Mouse (Mus musculus) liver, postnatal 0 days (tissue): ENCODE results near the gene Spsb2. TPM values are rescaled to one million over a fixed set of nuclear protein-coding genes. Genes with fewer than 3 reads are reported as not detected.
"Not testable (repeated sequence)": the region's sequence is repeated elsewhere in the genome, so short reads cannot be mapped to it uniquely, and the experiment has no call there.

Experiments used
- ATAC-seq: fragments of 200-750 bp; cut with Nextera tagmentation; 2 replicates; pipeline ENCODE4 v1.8.0; 2017; ENCODE audit warnings: mild to moderate bottlenecking, moderate library complexity
- DNase-seq: peaks from one replicate; pipeline ENCODE4 v3.0.0-alpha.2; 2016
- H3K27ac ChIP-seq: fragments of 300-500 bp; sonication (generic); 2 replicates; pipeline ENCODE4 v1.5.1; 2014; ENCODE audit warnings: antibody characterized with exemption, moderate library complexity, mild to moderate bottlenecking, low read depth
- H3K27me3 ChIP-seq: fragments of 300-500 bp; sonication (generic); 2 replicates; pipeline ENCODE4 v1.6.1; 2014; ENCODE audit warnings: low read length, control low read depth, mixed read lengths; ENCODE audit not compliant: insufficient read depth
- H3K36me3 ChIP-seq: fragments of 300-500 bp; sonication (generic); replicated peaks from 2 replicates; pipeline ENCODE4 v1.6.1; 2014; ENCODE audit warnings: mild to moderate bottlenecking, control low read depth, low read length, moderate library complexity, mixed read lengths; ENCODE audit not compliant: insufficient read depth
- H3K4me1 ChIP-seq: fragments of 300-500 bp; sonication (generic); 2 replicates; pipeline ENCODE4 v1.6.1; 2014; ENCODE audit warnings: antibody characterized with exemption, mild to moderate bottlenecking, control low read depth; ENCODE audit not compliant: insufficient read depth
- H3K4me2 ChIP-seq: fragments of 300-500 bp; sonication (generic); 2 replicates; pipeline ENCODE4 v1.6.1; 2014; ENCODE audit warnings: low read depth, mild to moderate bottlenecking, low read length, moderate library complexity, mixed read lengths
- H3K4me3 ChIP-seq: fragments of 300-500 bp; sonication (generic); 2 replicates; pipeline ENCODE4 v1.5.1; 2014; ENCODE audit warnings: low read depth, low read length
- H3K9ac ChIP-seq: fragments of 300-500 bp; sonication (generic); replicated peaks from 2 replicates; pipeline ENCODE4 v1.6.1; 2014; ENCODE audit warnings: mild to moderate bottlenecking, moderate library complexity
- H3K9me3 ChIP-seq: fragments of 300-500 bp; sonication (generic); 2 replicates; pipeline ENCODE4 v1.6.1; 2016; ENCODE audit warnings: mild to moderate bottlenecking, control low read depth, low read length, mixed read lengths
- CTCF ChIP-seq: sonication (generic); IDR thresholded peaks from 2 replicates; pipeline ENCODE4 v1.5.1; 2016; ENCODE audit warnings: antibody characterized with exemption, low read depth
- EP300 ChIP-seq: IDR thresholded peaks from 2 replicates; pipeline ENCODE4 v1.6.1; 2016; ENCODE audit warnings: antibody characterized with exemption, low read depth, mild to moderate bottlenecking
- WGBS: fragments of 180-500 bp; shearing (Covaris S2); extraction: QIAGEN DNeasy Blood & Tissue Kit; methylation state at CpG from one replicate; pipeline ENCODE4 v1.1.7; 2014; ENCODE audit not compliant: insufficient replicate concordance; 5-methylcytosine and 5-hydroxymethylcytosine counted together
- polyA plus RNA-seq: library from polyadenylated mRNA; unstranded; fragments of >200 nt; fragmentation: Nextera tagmentation; extraction: Ambion mirVana; gene quantifications from 2 replicates; pipeline ENCODE4 v1.2.1, GENCODE M21; 2015

The Spsb2 gene
- polyA plus RNA-seq, 1 experiment from 2014 or later: 11.4 TPM

DNA sequence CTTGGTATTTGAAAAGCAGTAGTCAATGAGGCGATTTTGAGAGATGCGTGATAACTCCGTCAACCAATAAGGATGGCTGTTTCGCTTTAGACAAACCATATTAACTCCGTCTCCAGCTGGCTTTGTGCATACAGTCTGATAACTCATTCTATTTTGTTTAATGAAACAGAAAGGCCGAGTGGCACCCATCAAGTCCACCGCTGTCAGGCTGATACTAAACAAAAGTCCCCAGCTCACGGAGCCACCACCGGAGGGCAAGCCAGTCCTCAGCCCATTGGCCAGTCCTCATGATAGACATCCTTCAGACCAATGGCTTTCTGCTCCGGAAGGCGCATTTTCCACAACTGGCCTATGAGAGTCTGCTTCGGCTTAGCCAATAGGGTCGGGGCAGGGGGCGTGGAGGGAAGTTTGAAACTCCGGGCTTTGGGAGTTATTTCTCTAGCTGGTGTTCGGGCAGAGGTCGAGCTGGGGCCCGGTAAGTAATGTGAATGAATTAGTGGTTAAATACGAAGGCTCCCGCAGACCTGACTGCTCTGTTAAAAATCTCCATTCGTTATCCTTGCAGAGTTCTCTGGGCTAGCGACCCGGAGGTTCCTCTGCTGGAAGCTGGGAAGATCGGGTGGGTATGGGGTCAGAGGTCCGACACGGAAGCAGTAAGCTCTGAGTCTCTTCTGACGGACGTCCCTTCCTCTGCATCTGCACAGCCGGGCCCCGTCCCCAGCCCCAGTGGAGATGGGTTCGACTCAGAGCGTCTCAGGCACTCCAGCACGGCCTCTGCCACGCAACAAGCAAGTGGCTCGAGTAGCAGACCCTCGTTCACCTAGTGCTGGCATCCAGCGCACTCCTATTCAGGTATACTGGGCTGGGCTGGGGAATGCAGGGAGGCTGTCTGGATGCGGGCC is 21.6 kb downstream of the Spsb2 start:
- under 1% methylated on average over 38 of the region's 38 CpGs for WGBS
- ATAC-seq: peak; percentile 76
- peak overlapping the region; percentile 97 for H3K9ac ChIP-seq

GRCm38 (mm10) chr6:124831199-124831598 is 22.7 kb downstream of the Spsb2 start:
- Histone ChIP-seq H3K4me1 (peaks cover 12% of the 10 kb centered on the region), H3K9ac (peak overlapping the region; percentile 8; the same call in 1 of the 2 replicates), H3K4me2 (peak overlapping the region; percentile 92), H3K4me3 (peak overlapping the region; percentile 94), H3K36me3 (peaks cover 32% of the 10 kb centered on the region)
- H3K9me3 ChIP-seq, DNase-seq, ATAC-seq, H3K27me3 ChIP-seq, H3K27ac ChIP-seq: not testable (repeated sequence)
- 92% methylated on average over 4 of the region's 4 CpGs for WGBS

More for the DNA sequence above, 21.6 kb downstream of the Spsb2 start:
- Histone ChIP-seq H3K27ac (peak overlapping the region; percentile 82), H3K9me3 (no peaks in the 10 kb centered on the region), H3K4me1 (peaks cover 12% of the 10 kb centered on the region), H3K27me3 (no peaks in the 10 kb centered on the region), H3K4me3 (peak overlapping the region; percentile 94), H3K4me2 (peak overlapping the region; percentile 92), H3K36me3 (peaks cover 37% of the 10 kb centered on the region)
- peak; percentile 92 for DNase-seq
- TF ChIP-seq EP300 (peak; percentile 60), CTCF (peak; percentile 25; the same call in 1 of the 2 replicates)

GRCm38 (mm10) chr6:124831649-124832048 is 23.2 kb downstream of the Spsb2 start:
- Histone ChIP-seq H3K9ac (peak overlapping the region; percentile 8; the same call in 1 of the 2 replicates), H3K4me3 (peak overlapping the region; percentile 94)
- 90% methylated on average over 8 of the region's 8 CpGs for WGBS

DNA sequence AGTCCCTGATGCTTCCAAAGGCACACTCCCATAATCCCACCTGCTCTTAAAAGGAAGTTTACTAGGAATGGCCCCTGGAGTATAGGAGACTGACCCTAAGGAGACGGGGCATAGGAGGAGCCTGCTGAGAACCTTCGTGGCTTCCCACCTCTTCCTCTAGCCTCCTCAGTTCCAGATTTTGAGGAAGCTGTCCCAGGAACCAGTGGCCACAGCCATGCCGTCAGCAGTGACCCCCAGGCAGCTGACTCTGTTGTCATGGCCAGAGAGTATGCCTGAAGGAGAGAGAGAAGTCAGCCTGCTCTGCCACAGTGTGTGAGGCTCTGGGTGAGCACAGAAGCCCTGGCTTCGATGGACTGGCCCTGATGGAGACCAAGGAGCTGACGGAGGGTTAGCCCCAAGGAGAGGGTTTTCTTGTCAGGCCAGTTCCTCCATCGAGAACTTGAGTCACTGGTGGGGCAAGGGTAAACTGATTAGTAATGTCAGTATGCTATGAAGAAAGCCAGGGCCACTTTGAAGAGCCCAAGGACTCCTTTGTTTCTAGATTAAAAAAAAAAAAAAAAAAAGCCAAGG is 26.1 kb downstream of the Spsb2 start:
- H3K27me3 ChIP-seq: no peaks in the 10 kb centered on the region
- TF ChIP-seq CTCF: no peak
- no peak for TF ChIP-seq EP300
- H3K27ac ChIP-seq: no peak overlapping the region
- 78% methylated on average over 6 of the region's 6 CpGs for WGBS
- H3K4me2 ChIP-seq: no peak overlapping the region
- no peaks in the 10 kb centered on the region for H3K9me3 ChIP-seq
- H3K4me1 ChIP-seq: peaks cover 5% of the 10 kb centered on the region
- ATAC-seq (no peak), DNase-seq (no peak)
- peaks cover 31% of the 10 kb centered on the region for H3K36me3 ChIP-seq
- H3K9ac ChIP-seq: no peak overlapping the region
- H3K4me3 ChIP-seq: no peak overlapping the region

More at GRCm38 (mm10) chr6:124831649-124832048, 23.2 kb downstream of the Spsb2 start:
- no peaks in the 10 kb centered on the region for H3K27me3 ChIP-seq
- H3K4me1 ChIP-seq: peaks cover 12% of the 10 kb centered on the region
- H3K9me3 ChIP-seq: no peaks in the 10 kb centered on the region
- no peak overlapping the region for H3K27ac ChIP-seq
- peaks cover 31% of the 10 kb centered on the region for H3K36me3 ChIP-seq
- no peak for ATAC-seq
- TF ChIP-seq CTCF (no peak), EP300 (no peak)
- no peak for DNase-seq
- H3K4me2 ChIP-seq: peak overlapping the region; percentile 92

DNA sequence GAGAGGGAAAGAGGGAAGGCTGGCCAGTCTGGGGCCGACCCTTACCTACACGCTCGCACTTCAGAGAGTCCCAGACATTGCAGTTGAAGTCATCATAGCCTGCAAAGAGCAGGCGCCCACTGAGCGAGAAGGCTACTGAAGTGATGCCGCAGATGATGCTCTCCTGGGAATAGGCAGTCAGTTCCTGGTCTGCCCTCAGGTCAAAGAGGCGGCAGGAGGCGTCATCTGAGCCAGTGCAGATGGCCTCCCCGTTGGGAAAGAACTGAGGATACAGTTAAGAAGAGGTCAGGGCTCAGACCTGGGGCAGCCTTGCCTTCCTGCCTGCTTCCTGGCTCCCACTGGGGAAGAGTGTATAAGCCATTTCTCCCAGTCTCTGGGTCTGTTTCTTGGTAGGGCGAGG is 27.1 kb downstream of the Spsb2 start:
- 81% methylated on average over 10 of the region's 10 CpGs for WGBS
- TF ChIP-seq CTCF (no peak), EP300 (no peak)
- H3K4me3 ChIP-seq: no peak overlapping the region
- no peak for DNase-seq
- H3K9ac ChIP-seq: no peak overlapping the region
- H3K27me3 ChIP-seq: no peaks in the 10 kb centered on the region
- no peak overlapping the region for H3K4me2 ChIP-seq
- no peaks in the 10 kb centered on the region for H3K9me3 ChIP-seq
- ATAC-seq: no peak
- H3K4me1 ChIP-seq: peaks cover 1% of the 10 kb centered on the region
- no peak overlapping the region for H3K27ac ChIP-seq
- H3K36me3 ChIP-seq: peaks cover 31% of the 10 kb centered on the region

DNA sequence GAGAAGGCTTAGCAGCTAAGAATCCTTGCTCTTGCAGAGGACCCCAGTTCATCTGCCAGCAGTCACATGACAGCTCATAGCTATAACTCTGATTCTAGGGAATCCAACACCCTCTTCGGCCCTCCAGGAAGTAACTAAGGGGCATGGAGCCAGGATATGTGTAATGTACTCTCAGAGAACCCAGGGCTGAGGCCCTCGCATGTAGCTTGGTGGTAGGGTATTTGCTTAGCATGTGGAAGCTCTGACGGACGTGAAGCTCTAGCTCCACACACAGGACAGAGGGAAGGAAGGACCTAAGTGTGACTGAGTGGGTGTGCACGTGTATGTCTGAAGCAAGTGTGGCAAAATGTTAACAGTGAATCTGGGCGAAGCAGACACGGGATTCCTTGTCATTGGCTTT is 27.9 kb downstream of the Spsb2 start:
- DNase-seq: no peak
- ATAC-seq: no peak
- no peak overlapping the region for H3K4me3 ChIP-seq
- 74% methylated on average over 7 of the region's 7 CpGs for WGBS
- H3K27me3 ChIP-seq: no peaks in the 10 kb centered on the region
- no peak overlapping the region for H3K9ac ChIP-seq
- H3K27ac ChIP-seq: no peak overlapping the region
- H3K36me3 ChIP-seq: peaks cover 30% of the 10 kb centered on the region
- TF ChIP-seq CTCF (no peak), EP300 (no peak)
- H3K9me3 ChIP-seq: no peaks in the 10 kb centered on the region
- no peak overlapping the region for H3K4me2 ChIP-seq
- no peaks in the 10 kb centered on the region for H3K4me1 ChIP-seq
